Mouse (Mus musculus): ENCODE data around the gene Snd1.

DNA sequence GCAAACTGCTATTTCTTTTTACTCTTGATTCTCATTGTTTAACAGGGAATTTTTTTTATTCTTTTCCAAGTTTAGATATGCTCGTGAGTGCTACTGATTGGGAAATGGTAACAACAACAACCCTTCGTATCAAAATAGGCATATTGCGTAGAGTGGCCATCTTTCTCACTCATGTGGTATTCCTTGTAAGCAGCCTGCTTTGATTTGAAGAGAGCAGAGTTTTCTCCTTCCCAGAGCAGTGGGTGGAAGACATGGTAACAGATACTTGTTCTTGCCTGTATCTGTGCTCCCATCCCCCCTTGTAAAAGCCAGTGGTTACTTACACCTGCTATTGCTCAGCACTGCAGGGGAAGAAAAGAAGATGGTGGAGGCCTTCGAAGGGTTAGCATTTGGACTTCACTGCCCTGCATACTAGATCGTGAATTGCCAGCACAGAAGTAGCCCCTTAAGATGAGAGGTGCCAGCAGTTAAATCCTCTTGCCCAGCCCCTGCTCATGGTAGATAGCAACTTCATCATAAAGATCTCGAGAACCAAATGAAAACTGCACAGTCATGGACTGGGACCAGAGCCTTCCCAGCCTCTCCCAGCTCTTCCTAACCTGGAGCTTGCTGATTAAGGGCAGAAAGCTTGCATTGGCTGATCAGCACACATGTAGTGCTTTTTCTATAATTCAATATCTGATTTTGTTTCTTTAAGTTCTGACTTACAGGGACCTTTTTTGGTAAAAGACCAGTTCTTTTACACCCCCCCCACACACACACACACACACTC, 279.4 kb downstream of the Snd1 start:
- TF ChIP-seq CEBPB (IDR thresholded peaks at IDR 0.05; ENCODE audit: low read depth) (no peak), USF1 (IDR thresholded peaks at IDR 0.05; ENCODE audit: low read depth) (no peak), CTCF (IDR thresholded peaks at IDR 0.05; ENCODE audit: control insufficient read depth, insufficient read depth, insufficient read length) (no peak), MYOD1 (IDR thresholded peaks at IDR 0.05; ENCODE audit: control insufficient read depth, insufficient read length, low read depth) (no peak), FOSL1 (IDR thresholded peaks at IDR 0.05; ENCODE audit: insufficient read depth, low read length, poor library complexity, severe bottlenecking) (no peak), MAX (IDR thresholded peaks at IDR 0.05) (no peak)

Data from C2C12 (cell line).